Mouse (Mus musculus) cerebellum, adult (tissue): ENCODE data around the gene Tfap4.

ENCODE experiments used
- ATAC-seq: cut with Nextera tagmentation; 2 replicates; pipeline ENCODE4 v1.9.2; 2017; ENCODE audit warnings: mild to moderate bottlenecking, moderate library complexity, mixed read lengths; ENCODE audit not compliant: insufficient number of reproducible peaks, low FRiP score, low TSS enrichment

Gene Tfap4

DNA sequence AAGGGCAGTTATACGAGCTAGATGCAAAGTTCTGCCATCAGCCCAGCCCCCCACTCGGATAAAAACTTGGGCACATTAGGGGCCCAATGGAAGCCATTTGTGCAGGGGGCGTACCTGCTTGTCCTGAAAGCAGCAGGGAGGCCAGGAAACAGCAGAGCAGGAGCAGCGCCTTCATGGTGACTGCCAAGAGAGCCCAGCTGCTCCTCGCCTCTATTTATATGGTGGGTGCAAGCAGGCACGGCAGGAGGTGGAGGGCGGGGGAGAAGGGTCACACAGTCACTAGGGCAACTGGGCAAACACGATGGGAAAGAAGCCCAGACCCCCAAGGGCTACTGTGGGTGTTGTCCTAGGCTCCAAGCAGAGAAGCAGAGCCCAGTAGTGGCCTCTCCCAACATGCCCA is 36.8 kb downstream of the Tfap4 start:
- no peak for ATAC-seq

DNA sequence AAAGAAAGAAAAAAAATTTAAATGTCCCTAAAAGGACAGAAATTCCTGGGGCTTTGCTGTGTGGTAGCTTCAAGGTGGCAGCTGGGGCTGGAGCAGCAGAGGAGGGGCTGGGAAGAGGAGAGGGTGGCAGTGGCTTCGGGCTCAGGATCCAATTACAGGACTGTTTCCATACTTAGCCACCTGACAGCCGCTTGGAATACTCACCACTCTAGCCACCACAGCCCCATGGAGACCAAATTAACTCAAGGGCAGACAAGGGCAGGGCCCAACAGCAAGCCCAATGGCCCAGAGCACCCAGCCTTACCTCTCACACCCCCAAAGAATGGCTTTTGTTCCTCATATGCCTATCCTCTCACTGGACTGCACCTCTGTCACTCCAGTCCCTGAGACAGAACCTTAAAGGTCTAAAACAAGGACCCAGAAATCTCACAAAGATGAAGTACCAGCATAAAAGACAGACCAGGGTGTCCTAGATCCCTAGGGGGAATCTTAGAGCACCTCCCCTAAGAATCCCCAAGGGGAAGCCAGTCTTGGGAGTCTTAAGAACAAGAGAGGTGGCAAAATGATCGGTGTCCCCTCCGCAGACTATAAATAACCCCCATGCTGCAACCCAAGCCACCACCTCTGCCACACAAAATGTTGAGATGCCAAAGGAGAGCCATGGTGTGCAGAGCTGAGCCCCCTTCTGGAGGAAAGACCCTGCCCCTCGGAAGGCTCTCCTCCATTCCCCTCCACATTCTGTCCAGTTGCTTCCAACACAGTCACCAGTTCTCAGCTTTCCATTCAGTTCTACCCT is 37.7 kb downstream of the Tfap4 start:
- ATAC-seq, result no peak

DNA sequence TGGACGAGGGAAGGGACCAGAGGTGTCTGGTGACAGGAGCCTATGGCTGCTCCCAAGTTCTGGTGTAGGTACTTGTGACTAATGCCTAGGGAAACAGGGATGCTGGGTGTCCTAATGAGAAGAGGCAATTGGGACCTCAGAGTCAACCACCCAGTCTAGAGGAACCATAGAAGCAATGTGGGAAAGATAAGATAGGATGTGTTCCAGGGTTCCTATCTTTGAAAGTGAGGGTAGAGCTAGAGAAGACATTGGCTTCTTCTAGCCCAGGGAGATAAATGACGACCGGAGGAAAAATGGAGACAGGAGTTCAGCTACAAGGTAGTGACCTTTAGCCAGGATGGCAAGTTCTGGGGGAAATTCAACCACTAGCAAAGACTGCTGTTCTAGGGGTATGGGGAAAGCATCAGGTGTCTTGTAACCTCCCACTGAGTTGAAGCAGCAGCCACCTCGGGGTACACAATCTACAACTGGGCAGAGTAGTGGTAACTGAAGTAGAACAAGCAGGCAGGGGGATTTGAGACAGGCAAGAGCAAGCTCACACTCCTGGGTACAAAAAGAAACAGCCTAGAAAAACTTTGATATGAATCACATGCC is 38.5 kb downstream of the Tfap4 start:
- ATAC-seq, result no peak

GRCm38 (mm10) chr16:4520673-4521072 is 39.0 kb downstream of the Tfap4 start:
- no peak for ATAC-seq

GRCm38 (mm10) chr16:4519825-4520224 is 39.8 kb downstream of the Tfap4 start:
- no peak for ATAC-seq

DNA sequence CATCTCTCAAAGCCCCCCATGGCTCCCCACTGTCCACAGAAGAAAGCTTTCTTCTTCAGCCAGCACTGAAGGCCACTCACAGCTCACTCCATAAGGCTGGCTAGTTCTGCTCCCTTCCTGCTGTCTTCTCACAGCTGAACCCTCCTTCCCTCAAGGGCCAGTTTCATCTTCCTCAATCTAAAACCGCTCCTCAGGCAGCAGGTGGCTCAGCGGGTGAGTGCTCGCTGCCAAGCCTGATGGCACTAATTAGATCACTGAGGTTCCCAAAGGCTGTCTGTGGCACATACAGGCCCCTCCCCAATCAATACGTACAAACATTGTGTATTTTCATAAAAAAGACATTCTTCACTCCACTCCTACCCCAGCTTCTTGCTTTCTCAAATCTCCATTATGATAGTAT is 40.5 kb downstream of the Tfap4 start:
- ATAC-seq, result no peak; the same call in 1 of the 2 replicates

DNA sequence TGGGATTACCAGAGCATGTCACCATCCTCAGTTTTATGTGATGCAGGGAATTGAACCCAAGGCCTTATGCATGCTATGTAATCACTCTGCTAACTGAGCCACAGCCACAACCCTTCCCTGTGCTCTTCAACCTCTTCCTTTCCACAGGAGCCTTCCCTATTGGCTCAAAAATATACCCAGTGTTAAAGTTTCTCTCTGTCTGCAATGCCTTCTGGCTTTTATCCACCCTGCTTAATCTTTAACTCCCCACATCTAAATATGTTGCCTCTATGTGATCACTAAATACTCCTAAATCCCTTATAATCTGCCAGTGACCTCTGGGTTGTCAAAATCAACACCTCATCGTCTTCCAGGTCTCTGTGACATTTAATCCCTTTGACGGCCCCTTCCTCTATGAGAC is 41.7 kb downstream of the Tfap4 start:
- ATAC-seq, result no peak

DNA sequence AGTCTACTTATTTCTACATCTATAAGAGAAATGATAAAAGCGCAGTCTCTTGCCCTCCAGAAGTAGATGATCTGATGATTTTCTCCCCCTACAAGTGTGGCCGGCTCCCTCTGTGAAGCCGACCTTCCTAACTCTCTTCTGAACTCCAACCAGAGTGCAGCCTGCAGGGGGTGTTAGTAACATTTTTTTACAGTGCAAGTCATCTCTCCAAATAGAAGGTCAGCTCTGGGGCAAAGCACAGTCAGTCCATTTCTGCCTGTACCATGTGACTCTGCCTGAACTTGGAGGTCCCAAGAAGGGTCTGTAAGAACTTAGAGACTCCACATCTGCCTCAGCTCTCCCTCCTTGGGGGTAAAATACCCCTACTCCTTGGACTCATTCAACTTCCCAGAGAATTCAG is 45.3 kb downstream of the Tfap4 start:
- no peak for ATAC-seq

DNA sequence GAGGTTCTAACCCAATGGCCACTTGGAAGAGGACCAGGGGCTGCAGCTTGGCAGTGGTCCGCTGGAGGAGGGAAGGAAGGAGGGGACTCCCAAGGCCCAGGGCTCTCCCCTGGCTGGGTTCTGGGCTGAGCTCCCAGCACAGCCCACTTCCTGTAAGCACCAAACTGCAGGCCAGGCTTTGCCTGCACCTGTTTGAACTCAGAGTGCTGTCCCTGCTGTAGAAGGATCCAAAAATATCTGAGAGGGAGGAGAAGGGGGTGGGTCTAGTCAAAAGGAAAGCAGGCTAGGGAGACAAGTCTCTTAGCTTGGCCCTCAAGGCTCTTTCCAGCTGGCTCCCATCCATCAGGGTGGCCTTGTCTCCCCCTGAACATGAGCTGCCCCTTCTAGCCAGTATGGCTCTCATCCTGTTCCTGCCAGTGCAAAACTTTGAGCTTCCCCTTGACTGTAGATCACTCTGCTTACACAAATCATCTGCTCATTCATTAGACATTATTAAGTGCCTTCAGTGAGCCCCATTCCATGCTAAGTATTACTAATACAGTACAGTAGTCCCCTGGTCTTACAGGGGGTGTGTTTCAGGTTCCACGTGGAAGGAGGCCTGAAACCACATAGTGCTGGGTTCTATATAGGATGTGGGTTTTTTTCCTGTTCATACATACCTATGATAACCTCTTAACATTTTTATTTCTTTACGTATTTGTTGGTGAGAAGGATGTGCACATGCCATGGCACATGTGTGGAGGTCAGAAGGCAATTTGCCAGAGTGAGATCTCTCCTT is 46.8 kb downstream of the Tfap4 start:
- no peak for ATAC-seq

GRCm38 (mm10) chr16:4511371-4511770 is 48.3 kb downstream of the Tfap4 start:
- ATAC-seq, result no peak

DNA sequence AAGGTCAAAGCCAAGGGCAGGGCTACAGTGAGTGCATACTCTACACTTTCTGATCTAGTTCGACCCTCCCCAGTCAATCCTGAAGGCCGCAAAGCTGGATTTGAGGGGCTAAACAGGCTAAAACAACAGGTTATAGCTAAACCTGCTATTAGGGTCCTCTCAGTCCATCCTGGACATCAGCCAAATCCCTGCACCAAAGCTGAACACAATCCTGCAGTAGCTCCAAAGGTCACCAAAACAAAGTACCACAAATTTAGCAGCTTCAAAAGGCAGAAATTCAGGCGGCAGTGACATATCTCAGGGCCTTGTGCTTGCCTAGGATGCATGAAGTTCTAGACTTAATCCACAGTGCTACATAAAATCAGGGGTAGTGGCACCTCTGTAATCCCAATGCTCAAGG is 53.5 kb downstream of the Tfap4 start:
- ATAC-seq, result no peak

DNA sequence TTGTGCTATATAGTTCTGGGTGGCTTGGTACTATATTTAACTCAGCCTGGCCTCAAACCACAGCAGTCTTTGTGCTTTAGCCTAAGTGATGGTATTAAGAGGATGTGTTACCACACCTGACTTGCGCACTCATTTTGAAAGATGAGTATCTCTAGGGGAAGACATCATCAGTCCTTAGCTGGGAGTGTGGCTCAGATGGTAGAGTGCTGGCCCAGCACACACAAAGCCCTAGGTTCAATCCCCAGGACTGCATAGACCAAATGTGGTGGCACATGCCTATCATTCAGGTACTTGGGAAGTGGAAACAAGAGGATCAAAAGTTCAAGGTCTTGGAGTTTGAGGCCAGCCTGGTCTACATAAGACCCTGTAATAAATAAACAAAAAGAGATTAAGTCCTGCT is 56.2 kb downstream of the Tfap4 start:
- ATAC-seq, result no peak

DNA sequence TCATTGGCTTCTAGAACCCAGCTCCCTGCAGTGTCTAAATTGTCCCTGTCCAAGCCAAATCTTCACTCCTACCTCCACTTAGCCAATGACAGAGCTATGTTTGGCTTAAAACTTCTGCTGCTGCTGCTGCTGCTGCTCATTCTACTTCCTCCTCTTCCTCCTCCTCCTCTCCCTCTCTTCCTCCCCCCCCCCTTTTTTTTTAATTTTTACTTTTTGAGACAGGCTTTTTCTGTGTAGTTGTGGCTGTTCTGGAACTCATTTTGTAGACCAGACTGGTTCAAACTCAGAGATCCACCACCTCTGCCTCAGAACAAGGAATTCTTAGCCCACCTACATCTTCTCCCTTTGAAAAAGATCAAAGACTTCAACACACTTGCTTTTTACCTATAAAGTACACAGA is 57.1 kb downstream of the Tfap4 start:
- ATAC-seq, result no peak

- ATAC-seq, result no peak
Observed at GRCm38 (mm10) chr16:4501703-4502102, 58.0 kb downstream of the Tfap4 start.

- no peak for ATAC-seq
Observed at GRCm38 (mm10) chr16:4500598-4501385, 58.9 kb downstream of the Tfap4 start.

- ATAC-seq, result no peak
Observed at GRCm38 (mm10) chr16:4497762-4498607, 61.7 kb downstream of the Tfap4 start.

GRCm38 (mm10) chr16:4496470-4496869 is 63.2 kb downstream of the Tfap4 start:
- ATAC-seq, result no peak

- no peak for ATAC-seq
Observed at GRCm38 (mm10) chr16:4495861-4496260, 63.8 kb downstream of the Tfap4 start.
